8 mouse cellular contexts compared by ENCODE assay signal in the genomic region with DNA sequence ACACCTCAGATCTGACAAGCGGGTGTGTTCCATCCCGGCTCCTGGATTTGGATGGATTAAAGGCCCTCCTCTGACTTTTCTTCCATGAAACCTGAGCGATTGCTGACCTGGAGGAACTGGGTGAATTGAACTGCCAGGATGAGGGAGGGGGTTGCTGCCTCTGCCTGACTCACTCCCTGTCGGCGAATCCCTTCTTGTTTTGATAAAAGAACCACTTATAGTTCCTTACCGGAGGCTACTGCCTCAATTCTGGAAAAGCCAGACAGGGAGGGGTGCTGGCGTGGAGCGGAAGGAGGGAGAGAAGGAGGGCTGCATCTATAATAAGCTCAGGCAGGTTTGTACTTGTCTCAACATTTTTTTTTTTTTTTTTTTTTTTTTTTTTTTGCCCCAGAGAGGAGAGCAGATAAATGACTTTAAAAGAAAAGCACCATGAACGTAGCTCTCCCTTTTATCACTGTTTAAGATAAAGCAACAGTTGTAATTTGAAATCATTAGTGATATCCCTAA.
DNase-seq lines count a peak whose midpoint lies in the region; ATAC-seq lines count a peak whose summit lies in the region.

No protein-coding gene starts in this region.

- H3K4me3 ChIP-seq in forebrain, embryonic 10.5 days: peak overlapping the region; percentile 80
- H3K4me3 ChIP-seq in intestine, embryonic 15.5 days (replicated peaks): peak overlapping the region; percentile 68

- H3K27ac ChIP-seq in forebrain, embryonic 10.5 days: peak overlapping the region; percentile 91
- peak overlapping the region; percentile 95 for H3K27ac ChIP-seq in intestine, embryonic 15.5 days

- no peak for ATAC-seq in intestine, embryonic 15.5 days
- ATAC-seq in megakaryocyte progenitor cell, adult 5-6 weeks (replicated peaks; ENCODE audit: poor library complexity): 0 out of 2 replicates have a peak, but pooled peaks have one; percentile 3
- ATAC-seq in monocyte, adult 5-6 weeks (replicated peaks; ENCODE audit: insufficient number of reproducible peaks, low FRiP score, low TSS enrichment, poor library complexity, severe bottlenecking): no peak

- peak overlapping the region; percentile 71 for H3K9ac ChIP-seq in intestine, embryonic 15.5 days

- H3K27me3 ChIP-seq in forebrain, embryonic 10.5 days (ENCODE audit: poor library complexity, severe bottlenecking): peaks cover 24% of the 10 kb centered on the region
- no peaks in the 10 kb centered on the region for H3K27me3 ChIP-seq in intestine, embryonic 15.5 days (replicated peaks)

- peaks cover 59% of the 10 kb centered on the region for H3K4me1 ChIP-seq in forebrain, embryonic 10.5 days
- H3K4me1 ChIP-seq in intestine, embryonic 15.5 days (replicated peaks): peaks cover 13% of the 10 kb centered on the region; the same call in 1 of the 2 replicates

- peaks cover 6% of the 10 kb centered on the region; the same call in 1 of the 2 replicates for H3K36me3 ChIP-seq in forebrain, embryonic 10.5 days (replicated peaks)
- no peaks in the 10 kb centered on the region for H3K36me3 ChIP-seq in intestine, embryonic 15.5 days

- WGBS in forebrain, embryonic 10.5 days: 2% methylated on average over 9 of the region's 9 CpGs
- 7% methylated on average over 9 of the region's 9 CpGs for WGBS in intestine, embryonic 15.5 days

- peak; percentile 24 for DNase-seq in retina, embryonic 14.5 days (ENCODE audit: low spot score)
- no peak for DNase-seq in retina, postnatal 1 day
- DNase-seq in forebrain, embryonic 10.5 days (ENCODE audit: extremely low spot score, low spot score): peak; percentile 47
- DNase-seq in urinary bladder, postnatal 25 days (ENCODE audit: low spot score): peak; percentile 16
- no peak for DNase-seq in cerebellum, adult 11 months

- no peaks in the 10 kb centered on the region for H3K9me3 ChIP-seq in forebrain, embryonic 10.5 days
- H3K9me3 ChIP-seq in intestine, embryonic 15.5 days: no peaks in the 10 kb centered on the region

- H3K4me2 ChIP-seq in intestine, embryonic 15.5 days (replicated peaks): peak overlapping the region; percentile 98

Comparison
In these comparisons a context has a peak if more than half of its experiments do, and no peak if none do; other contexts are left out.
1. DNase-seq: peak in retina, embryonic 14.5 days (single experiment), forebrain, embryonic 10.5 days (single experiment) and urinary bladder, postnatal 25 days (single experiment); none in retina, postnatal 1 day (single experiment) and cerebellum, adult 11 months (single experiment).